Mouse (Mus musculus) lung, adult 2 months (tissue): ENCODE data around the gene Slc34a2.

Source experiments
- CTCF ChIP-seq: fragments of 200-500 bp; IDR thresholded peaks from 2 replicates; pipeline ENCODE4 v1.5.1; 2011; ENCODE audit warnings: mild to moderate bottlenecking, low read length, control low read depth; ENCODE audit not compliant: insufficient read depth
- POLR2A ChIP-seq: fragments of 200-500 bp; IDR thresholded peaks from 2 replicates; pipeline ENCODE4 v1.6.1; 2011; ENCODE audit warnings: low read depth, mild to moderate bottlenecking, control low read depth, low read length, borderline replicate concordance; ENCODE audit errors: extremely low read depth

- TF ChIP-seq POLR2A (peak; percentile 83; the same call in 1 of the 2 replicates), CTCF (no peak)
Measured at GRCm38 (mm10) chr5:53053246-53053645, 15.4 kb downstream of the Slc34a2 start.
